Mouse (Mus musculus) forebrain, embryonic 11.5 days (tissue): ENCODE measurements around the gene Gbf1. TPM values are rescaled to one million over a fixed set of nuclear protein-coding genes. Genes with fewer than 3 reads are reported as not detected.

Experiments
- ATAC-seq: fragments of 200-750 bp; cut with Nextera tagmentation; replicated peaks from 2 replicates; pipeline ENCODE4 v1.8.0; 2017; ENCODE audit warnings: moderate TSS enrichment; ENCODE audit not compliant: low FRiP score
- DNase-seq: peaks from one replicate; pipeline ENCODE4 v3.0.0-alpha.2; 2017; ENCODE audit warnings: low spot score
- H3K27ac ChIP-seq: fragments of 300-500 bp; sonication (generic); 2 replicates; pipeline ENCODE4 v1.5.1; 2014; ENCODE audit warnings: low read depth, low read length
- H3K27me3 ChIP-seq: fragments of 300-500 bp; sonication (generic); 2 replicates; pipeline ENCODE4 v1.6.1; 2014; ENCODE audit warnings: mild to moderate bottlenecking, low read length, mixed read lengths; ENCODE audit not compliant: control insufficient read depth, insufficient read depth
- H3K36me3 ChIP-seq: fragments of 300-500 bp; sonication (generic); 2 replicates; pipeline ENCODE4 v1.6.1; 2014; ENCODE audit warnings: mild to moderate bottlenecking, low read length, moderate library complexity, mixed read lengths; ENCODE audit not compliant: control insufficient read depth, insufficient read depth
- H3K4me1 ChIP-seq: fragments of 300-500 bp; sonication (generic); replicated peaks from 2 replicates; pipeline ENCODE4 v1.6.1; 2014; ENCODE audit warnings: low read length, mixed read lengths; ENCODE audit not compliant: control insufficient read depth, insufficient read depth
- H3K4me2 ChIP-seq: fragments of 300-500 bp; sonication (generic); 2 replicates; pipeline ENCODE4 v1.6.1; 2014; ENCODE audit warnings: low read depth, mild to moderate bottlenecking, low read length, moderate library complexity, mixed read lengths; ENCODE audit not compliant: severe bottlenecking
- H3K4me3 ChIP-seq: fragments of 300-500 bp; sonication (generic); 2 replicates; pipeline ENCODE4 v1.5.1; 2014; ENCODE audit warnings: low read depth, low read length
- H3K9ac ChIP-seq: fragments of 300-500 bp; sonication (generic); 2 replicates; pipeline ENCODE4 v1.6.1; 2014; ENCODE audit warnings: low read length
- H3K9me3 ChIP-seq: fragments of 300-500 bp; sonication (generic); 2 replicates; pipeline ENCODE4 v1.6.1; 2016; ENCODE audit warnings: low read length, mixed read lengths; ENCODE audit not compliant: control insufficient read depth
- WGBS: fragments of 180-500 bp; shearing (Covaris S2); extraction: QIAGEN DNeasy Blood & Tissue Kit; methylation state at CpG from one replicate; pipeline ENCODE4 v1.1.7; 2014; 5-methylcytosine and 5-hydroxymethylcytosine counted together
- polyA plus RNA-seq: library from polyadenylated mRNA; unstranded; fragments of >200 nt; fragmentation: Nextera tagmentation; extraction: Ambion mirVana; gene quantifications from 2 replicates; pipeline ENCODE4 v1.2.1, GENCODE M21; 2014

Gbf1 gene
- polyA plus RNA-seq, 1 experiment from 2014 or later, result 49.0 TPM

DNA sequence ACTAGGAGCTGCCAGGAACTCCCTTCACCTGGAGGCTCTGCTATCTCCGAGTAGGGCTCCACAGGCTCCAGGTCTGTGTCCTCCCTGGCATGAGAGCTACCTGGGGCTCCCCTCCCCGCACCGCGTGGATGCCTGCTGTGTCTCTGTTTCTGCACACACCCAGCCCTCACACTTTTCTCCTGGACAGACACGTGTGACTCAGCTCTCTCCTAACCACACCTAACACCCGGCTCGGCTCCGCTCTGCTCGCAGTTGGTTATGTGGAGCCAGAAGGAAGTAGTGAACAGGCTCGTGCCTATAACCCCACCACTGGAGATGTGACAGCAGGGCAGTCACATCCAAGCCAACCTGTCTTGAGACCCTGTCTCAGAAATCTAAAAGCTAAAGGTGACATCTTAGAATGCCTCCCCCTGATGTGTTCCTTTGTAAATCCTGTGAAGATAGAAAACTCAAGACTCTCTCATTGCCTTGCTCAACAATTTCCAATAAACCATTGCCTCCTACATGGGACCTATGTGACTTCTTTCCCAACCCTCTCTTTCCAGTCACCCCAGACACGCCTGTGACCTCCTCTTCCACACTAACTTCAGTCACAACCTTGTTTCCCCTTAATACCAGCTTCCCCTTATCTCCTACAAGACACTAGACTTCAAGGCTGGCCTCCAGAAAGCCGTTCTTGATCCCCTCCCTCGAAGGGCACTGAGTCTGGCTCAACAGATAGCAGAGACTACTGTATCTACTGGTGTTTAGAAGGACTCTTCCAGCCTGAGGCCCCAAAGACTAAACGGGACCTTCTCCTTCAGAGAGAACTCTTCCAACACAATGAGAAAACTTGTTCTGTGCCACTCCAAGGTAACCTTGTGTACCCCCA is 162.8 kb downstream of the Gbf1 start:
- Histone ChIP-seq H3K9ac (no peak overlapping the region), H3K36me3 (no peaks in the 10 kb centered on the region), H3K27ac (no peak overlapping the region), H3K27me3 (peaks cover 70% of the 10 kb centered on the region), H3K4me2 (no peak overlapping the region), H3K4me1 (peaks cover 12% of the 10 kb centered on the region; the same call in 1 of the 2 replicates), H3K4me3 (no peak overlapping the region), H3K9me3 (no peaks in the 10 kb centered on the region)
- no peak for ATAC-seq
- DNase-seq, result peak; percentile 51
- 42% methylated on average over 14 of the region's 14 CpGs for WGBS

DNA sequence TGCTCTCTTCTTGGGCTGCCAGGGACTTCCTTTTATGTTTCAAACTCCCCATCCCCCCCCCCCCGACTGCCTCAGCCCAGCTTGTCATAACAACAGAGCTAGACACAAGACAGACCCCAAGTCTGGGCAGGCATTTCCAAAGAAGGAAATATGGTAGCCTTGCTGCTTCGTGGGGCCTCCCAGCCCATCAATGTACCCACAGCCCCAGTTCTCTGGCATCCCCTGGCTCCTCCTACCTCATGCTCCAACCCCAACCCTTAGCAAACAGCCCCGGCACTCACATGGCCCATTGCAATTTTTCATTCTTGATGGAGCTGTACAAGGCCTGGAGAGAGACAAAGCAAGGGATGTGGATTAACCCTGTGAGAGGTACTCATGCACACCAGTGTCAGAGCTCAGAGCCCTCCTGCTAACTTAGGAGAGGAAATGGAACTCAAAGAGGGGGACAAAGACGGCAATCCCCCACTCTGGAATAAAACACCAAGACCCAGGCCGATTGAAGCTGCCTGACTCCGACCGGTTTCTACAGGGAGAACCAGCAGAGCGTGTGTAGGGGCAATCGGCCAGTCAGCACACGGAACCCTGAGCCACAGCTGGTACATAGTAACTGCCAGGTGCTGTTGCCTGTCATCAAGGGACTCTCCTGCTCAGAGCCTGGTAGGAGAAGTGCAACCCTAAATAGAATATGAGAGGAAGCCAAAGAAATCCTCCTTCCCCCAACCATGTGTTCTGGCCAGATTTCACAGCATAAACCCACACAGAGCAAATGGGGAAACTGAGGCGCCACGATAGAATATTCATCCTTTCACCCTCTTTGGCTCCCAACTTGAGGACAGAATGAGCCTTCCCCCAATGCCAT is 163.7 kb downstream of the Gbf1 start:
- DNase-seq (no peak), ATAC-seq (no peak)
- H3K4me3 ChIP-seq, result no peak overlapping the region
- WGBS, result 52% methylated on average over 12 of the region's 12 CpGs
- H3K9me3 ChIP-seq, result no peaks in the 10 kb centered on the region
- no peak overlapping the region for H3K27ac ChIP-seq
- peaks cover 13% of the 10 kb centered on the region; the same call in 1 of the 2 replicates for H3K4me1 ChIP-seq
- H3K36me3 ChIP-seq, result no peaks in the 10 kb centered on the region
- H3K27me3 ChIP-seq, result peaks cover 76% of the 10 kb centered on the region
- H3K9ac ChIP-seq, result no peak overlapping the region
- no peak overlapping the region for H3K4me2 ChIP-seq

DNA sequence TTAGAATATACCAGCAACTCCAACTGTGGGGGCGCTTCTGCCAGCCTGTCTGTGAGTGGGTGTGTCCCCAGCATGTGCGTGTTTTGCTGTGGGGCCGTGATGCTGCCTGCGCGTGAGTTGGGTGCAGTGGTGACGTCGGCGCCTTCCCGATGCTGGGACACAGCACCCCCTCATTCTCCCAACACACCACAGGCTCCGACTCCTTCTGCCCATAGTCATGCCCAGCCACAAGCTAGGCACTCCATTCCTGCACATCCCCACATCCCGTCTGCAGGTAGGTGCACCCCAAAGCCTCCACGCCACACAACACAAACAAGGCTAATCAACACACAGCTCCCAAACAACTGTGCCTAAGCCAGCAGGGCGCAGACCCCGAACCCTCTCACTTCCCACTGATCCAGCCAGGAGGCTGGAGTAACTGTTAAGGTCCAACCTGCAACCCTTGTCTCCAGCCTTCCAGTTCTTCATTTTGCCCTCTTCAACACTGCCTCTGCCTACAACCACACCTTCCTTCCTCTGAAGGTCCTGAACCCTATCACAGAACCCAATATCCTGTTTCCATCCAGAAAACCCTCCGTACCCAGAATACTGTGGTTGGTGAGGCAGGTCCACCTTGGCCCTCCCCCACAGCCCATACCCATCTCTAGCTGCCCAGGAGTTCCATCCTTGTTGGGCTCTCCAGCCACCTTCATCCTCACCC is 164.7 kb downstream of the Gbf1 start:
- H3K4me3 ChIP-seq, result peak overlapping the region; percentile 34
- no peak overlapping the region for H3K27ac ChIP-seq
- ATAC-seq (no peak), DNase-seq (peak; percentile 48)
- H3K27me3 ChIP-seq, result peaks cover 77% of the 10 kb centered on the region
- H3K4me1 ChIP-seq, result peaks cover 22% of the 10 kb centered on the region
- peak overlapping the region; percentile 48 for H3K4me2 ChIP-seq
- no peak overlapping the region for H3K9ac ChIP-seq
- no peaks in the 10 kb centered on the region for H3K9me3 ChIP-seq
- H3K36me3 ChIP-seq, result no peaks in the 10 kb centered on the region
- WGBS, result 28% methylated on average over 15 of the region's 15 CpGs

DNA sequence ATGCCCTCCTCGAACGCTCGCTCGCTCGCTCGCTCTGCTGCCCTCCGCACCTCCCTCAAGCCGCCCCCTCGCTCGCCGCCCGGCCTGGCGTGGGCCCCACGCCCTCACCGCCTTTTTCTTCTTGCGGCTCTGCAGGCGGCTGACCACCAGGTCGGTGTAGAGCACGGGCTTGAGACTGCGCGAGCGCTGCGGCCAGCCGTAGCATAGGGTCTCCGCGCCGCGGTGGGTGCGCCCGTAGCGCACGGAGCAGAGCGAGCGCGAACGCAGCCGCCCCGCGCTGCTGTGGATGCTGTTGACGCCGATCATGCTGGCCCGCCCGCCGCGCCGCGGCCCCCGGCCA is 165.2 kb downstream of the Gbf1 start:
- no peak overlapping the region for H3K9ac ChIP-seq
- no peak overlapping the region for H3K27ac ChIP-seq
- H3K4me2 ChIP-seq, result peak overlapping the region; percentile 48
- no peaks in the 10 kb centered on the region for H3K36me3 ChIP-seq
- peak overlapping the region; percentile 34 for H3K4me3 ChIP-seq
- H3K27me3 ChIP-seq, result peaks cover 77% of the 10 kb centered on the region
- WGBS, result under 1% methylated on average over 43 of the region's 48 CpGs
- no peaks in the 10 kb centered on the region for H3K9me3 ChIP-seq
- ATAC-seq (no peak), DNase-seq (peak; percentile 58)
- peaks cover 26% of the 10 kb centered on the region for H3K4me1 ChIP-seq

DNA sequence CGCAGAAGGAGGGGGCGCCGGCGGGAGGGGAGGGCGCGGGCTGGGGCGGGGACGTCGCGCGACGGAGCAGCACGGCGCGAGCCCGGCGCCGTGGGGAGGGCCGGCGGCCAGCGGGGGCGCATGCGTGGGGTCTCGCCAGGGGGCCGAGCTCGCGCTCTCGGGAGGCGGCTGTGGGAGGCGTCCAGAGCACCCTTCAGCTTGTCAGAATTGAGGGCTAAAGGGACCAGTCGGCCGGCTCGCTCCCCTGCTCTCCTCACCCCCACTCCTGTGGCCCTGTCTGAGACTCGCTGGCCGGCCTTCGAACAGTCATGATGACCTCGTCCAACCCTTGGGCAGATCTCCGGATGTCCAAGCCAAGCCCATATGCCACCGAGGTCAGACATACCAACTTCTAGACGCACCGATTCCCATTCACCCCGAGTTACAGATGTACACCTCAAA is 165.7 kb downstream of the Gbf1 start:
- Histone ChIP-seq H3K36me3 (no peaks in the 10 kb centered on the region), H3K27ac (no peak overlapping the region), H3K9ac (no peak overlapping the region), H3K4me2 (peak overlapping the region; percentile 48; the same call in 1 of the 2 replicates), H3K4me1 (peaks cover 27% of the 10 kb centered on the region), H3K9me3 (no peaks in the 10 kb centered on the region), H3K27me3 (peaks cover 76% of the 10 kb centered on the region), H3K4me3 (peak overlapping the region; percentile 34)
- ATAC-seq, result no peak
- peak; percentile 50 for DNase-seq
- 2% methylated on average over 37 of the region's 42 CpGs for WGBS

DNA sequence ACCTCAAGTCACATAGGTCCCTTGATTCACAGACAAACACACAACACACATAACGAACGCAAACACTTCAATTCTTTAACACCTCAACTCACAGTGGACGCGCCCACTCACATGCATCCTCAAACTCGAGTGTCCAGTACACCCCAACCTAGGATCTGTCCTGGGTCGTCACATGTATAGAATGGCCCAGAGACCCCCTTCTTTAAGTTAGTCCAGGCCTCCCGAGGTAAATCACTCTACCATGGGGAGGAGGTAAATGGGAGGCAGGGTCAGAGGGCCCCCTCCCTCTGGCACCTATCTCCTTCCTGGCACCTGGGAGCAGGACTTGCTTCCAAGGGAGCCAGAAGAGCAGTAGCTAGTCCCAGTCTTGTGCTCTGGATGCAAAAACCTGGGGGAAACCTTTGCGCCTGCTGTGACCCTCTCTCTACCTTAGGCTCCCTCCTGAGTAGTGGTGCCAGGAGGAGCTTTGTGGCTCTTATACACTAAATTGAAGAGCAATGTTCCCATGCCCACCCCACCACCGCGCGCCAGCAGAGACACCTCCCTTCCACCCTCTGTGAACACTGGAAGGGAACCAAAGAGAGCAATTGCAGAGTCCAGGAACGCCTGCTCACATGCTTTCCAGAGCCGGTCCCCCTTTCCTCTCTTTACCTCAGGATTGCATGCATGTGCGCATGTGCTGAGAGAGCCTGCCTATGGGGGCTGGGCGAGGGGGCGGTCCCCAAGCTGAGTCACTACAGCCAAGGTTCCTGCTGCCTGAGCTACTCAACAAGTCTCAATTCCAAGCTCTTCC is 166.5 kb downstream of the Gbf1 start:
- H3K27ac ChIP-seq, result no peak overlapping the region
- peaks cover 27% of the 10 kb centered on the region for H3K4me1 ChIP-seq

DNA sequence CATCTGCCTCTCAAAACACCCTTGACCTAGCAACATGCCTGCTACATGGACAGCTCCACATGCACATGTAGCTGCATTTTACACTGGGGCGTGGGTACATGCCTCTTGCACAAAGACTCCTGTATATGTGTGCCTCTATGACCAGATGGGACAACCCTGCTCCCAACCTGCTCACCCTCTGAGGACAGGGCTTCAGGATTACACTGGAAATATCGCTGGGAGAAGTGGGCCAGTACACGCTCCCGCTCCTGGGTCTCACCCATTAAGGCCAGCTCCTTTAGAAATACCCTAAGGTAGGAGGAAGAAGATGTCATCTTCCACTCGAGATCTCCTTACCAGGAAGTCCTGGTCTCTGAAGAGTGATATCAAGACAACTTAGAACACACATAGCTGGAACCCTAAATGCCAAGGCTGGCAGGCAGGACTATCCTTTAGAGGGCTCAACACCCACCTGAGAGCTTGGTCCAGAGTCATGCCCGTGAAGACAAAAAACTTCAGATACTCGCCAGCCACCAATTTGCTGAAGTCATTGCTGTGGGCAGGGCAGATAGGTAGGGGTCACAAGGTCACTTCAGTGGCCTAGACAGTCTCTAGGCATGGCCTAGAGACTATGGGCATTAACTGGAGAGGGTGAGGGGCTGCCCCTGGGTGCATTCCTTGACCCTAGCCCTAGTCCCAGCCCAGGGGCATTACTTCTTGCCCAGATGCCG is 167.9 kb downstream of the Gbf1 start:
- H3K9ac ChIP-seq, result no peak overlapping the region
- H3K4me2 ChIP-seq, result no peak overlapping the region
- WGBS, result 81% methylated on average over 8 of the region's 8 CpGs
- no peak overlapping the region for H3K4me3 ChIP-seq
- DNase-seq (peak; percentile 48), ATAC-seq (no peak)
- H3K4me1 ChIP-seq, result peaks cover 27% of the 10 kb centered on the region
- no peaks in the 10 kb centered on the region for H3K36me3 ChIP-seq
- no peak overlapping the region for H3K27ac ChIP-seq
- H3K27me3 ChIP-seq, result peaks cover 64% of the 10 kb centered on the region
- H3K9me3 ChIP-seq, result no peaks in the 10 kb centered on the region

More for the DNA sequence above, 166.5 kb downstream of the Gbf1 start:
- Histone ChIP-seq H3K9me3 (no peaks in the 10 kb centered on the region), H3K9ac (no peak overlapping the region), H3K4me3 (no peak overlapping the region), H3K36me3 (no peaks in the 10 kb centered on the region), H3K27me3 (peaks cover 71% of the 10 kb centered on the region), H3K4me2 (0 out of 2 replicates have a peak overlapping the region, but pooled peaks have one; percentile 18)
- 10% methylated on average over 16 of the region's 16 CpGs for WGBS
- ATAC-seq (no peak), DNase-seq (peak; percentile 74)
